Mouse (Mus musculus): ENCODE measurements around the gene Snx9. TPM values are rescaled to one million over a fixed set of nuclear protein-coding genes. Genes with fewer than 3 reads are reported as not detected.

The Snx9 gene
- polyA plus RNA-seq, 3 experiments from 2014 or later: 2.1 to 2.6 (median 2.6) TPM

GRCm38 (mm10) chr17:5934554-5935324 lies 93.6 kb downstream of the Snx9 start:
- peak; percentile 81 for ATAC-seq

GRCm38 (mm10) chr17:5935680-5936079 lies 94.6 kb downstream of the Snx9 start:
- ATAC-seq: no peak

DNA sequence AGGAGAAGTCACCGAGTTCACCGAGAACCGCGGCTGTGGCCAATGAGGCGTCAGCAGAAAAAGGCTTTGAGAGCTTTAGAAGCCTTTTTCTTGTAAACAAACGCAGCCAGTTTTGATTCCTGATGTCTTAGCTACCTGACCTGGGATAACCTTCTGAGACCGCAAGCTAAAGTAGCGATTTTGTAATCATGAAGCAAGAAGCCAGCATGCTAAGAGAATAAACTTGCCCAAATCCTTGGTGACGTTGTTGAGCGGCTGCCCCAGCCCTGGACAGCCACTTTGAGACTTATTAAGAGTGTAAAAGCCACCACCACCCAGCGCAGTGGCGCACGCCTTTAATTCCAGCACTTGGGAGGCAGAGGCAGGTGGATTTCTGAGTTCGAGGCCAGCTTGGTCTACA lies 95.1 kb downstream of the Snx9 start:
- no peak for ATAC-seq

GRCm38 (mm10) chr17:5937441-5937840 lies 96.3 kb downstream of the Snx9 start:
- ATAC-seq: no peak

DNA sequence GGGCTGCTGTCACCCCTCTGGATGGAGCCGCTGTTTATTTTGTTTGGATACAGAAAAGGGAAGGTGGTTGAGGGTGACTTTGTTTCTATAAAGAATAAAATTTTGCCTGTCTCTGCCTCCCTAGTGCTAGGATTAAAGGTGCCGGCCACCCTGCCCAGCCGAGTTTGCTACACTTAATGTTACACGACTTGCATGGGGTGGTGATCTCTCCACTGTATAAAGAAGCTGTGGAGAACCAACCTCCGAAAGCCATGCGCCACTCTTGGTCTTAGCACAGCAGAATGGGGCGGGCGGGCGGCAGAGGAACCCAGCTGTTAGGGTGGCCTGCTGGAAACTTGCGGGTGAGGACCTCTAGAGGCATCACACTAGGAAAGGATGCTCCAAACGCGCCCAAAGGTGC lies 98.7 kb downstream of the Snx9 start:
- no peak for ATAC-seq

DNA sequence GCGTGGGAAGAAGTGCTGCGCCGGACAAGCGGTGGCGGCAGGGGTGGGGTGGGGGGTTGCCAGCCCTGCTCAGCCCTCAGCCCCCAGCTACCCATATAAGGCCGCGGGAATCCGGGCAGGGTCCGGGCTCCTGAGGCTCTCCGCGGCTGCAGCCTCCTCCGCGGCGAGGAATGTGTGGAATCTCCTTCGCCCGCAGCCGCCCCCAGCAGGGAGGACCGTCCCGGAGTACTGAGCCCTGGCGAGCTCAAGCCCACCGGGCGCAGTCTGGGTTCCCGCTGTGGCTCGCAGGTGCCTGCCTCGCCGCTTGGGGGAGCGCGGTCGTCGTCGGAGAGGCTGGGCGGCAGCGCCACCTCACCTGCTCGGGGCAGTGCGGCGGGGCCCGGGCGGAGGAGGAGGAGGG lies 99.7 kb downstream of the Snx9 start:
- peak; percentile 84 for ATAC-seq

- peak; percentile 63 for ATAC-seq
These were observed 100.3 kb downstream of the Snx9 start, which contains the start of gene Synj2 for GRCm38 (mm10) chr17:5941230-5942043. Gene Synj2, plus strand, starts transcription at chr17:5941280.

DNA sequence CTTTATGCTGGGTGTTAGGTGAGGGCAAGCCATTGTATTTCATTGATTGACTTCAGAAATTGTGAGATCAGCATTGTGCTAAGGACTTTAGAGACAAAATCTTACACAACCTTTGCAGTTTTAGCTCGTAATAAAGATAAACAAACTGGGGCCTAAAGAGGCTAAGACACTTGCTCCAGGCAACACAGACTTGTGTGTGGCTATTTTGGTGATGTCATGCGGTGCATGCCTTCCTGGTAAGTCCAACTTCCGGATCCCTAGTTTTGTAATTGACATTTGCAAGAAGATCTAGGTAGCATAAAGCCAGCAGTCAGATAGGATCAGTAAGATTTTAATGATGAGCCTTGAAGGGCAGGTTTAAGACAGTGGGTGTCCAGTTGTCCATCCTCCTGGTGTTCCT lies 101.0 kb downstream of the Snx9 start:
- ATAC-seq: no peak

- no peak for ATAC-seq
These were observed 101.9 kb downstream of the Snx9 start for GRCm38 (mm10) chr17:5943053-5943452.

DNA sequence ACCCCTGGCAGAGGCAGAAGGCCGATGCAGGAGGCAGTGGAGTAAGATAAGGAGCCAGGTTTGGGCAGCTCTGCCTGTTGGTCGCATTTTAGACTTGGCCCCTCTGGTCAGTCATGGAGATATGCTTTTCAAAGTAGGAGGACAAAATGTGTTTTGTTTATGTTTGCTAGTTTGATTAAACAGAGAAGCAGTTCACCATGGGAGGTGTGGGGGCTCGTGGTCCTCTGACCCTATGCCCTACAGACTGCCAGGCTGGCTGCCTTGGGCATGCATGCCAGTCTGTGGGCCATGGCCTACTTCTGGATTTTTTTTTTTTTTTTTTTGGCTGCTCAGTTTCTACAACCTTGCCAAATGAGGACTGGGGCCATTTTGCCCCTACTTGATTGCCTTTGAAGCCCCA lies 105.9 kb downstream of the Snx9 start:
- ATAC-seq: no peak

- ATAC-seq: no peak
These were observed 111.3 kb downstream of the Snx9 start for GRCm38 (mm10) chr17:5952455-5952854.

DNA sequence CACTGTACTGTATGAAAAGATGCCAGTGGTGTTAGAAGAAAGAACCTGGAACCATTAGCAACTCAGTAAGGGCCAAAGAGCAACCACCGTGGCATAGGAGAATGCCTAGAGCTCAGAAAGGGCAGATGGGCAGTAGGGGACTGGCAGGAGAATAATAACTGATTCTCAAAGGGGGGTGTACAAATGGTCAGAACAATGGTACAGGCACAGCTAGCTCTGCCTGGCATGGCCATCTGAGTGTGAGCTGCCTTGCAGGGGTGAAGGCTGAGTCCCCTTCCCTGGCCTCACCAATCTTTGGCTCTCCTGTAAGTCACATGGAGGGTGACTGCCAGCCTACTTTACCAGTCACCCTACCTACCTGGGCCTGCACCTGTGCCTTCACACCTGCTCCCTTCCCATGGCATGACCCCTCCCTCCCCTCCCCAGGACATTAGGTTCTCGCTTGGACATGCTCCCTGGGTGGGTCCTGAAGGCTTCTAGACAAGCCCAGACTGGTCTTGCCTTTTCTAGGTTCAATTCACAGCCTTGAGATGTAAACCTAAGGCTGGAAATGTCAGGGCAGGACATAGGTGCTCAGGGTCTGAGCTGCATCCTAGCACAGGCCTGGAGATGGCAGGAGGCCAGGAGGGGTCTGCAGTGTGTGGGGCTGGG lies 115.3 kb downstream of the Snx9 start:
- no peak for ATAC-seq

DNA sequence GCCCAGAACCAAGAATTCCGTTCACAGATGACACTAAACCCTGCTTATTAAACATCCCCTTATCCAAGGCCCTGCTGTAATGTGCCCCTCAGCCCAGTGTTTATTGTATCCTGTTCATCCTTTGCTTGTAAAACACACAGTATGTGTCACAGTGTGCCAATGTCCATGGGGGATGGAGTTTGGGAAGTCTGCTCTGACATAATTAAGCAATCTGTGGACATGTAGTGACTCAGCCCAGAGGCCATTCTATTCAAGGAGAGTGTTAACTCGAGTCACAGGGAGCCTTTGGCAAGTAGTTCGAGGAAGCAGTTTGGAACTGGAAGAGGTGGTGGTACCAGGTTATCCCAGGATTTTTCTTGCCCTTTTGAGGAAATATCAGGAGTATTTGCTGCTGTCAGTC lies 116.0 kb downstream of the Snx9 start:
- no peak for ATAC-seq

GRCm38 (mm10) chr17:5958229-5958628 lies 117.1 kb downstream of the Snx9 start:
- no peak for ATAC-seq

- ATAC-seq: no peak
These were observed 117.5 kb downstream of the Snx9 start for GRCm38 (mm10) chr17:5958636-5959035.

DNA sequence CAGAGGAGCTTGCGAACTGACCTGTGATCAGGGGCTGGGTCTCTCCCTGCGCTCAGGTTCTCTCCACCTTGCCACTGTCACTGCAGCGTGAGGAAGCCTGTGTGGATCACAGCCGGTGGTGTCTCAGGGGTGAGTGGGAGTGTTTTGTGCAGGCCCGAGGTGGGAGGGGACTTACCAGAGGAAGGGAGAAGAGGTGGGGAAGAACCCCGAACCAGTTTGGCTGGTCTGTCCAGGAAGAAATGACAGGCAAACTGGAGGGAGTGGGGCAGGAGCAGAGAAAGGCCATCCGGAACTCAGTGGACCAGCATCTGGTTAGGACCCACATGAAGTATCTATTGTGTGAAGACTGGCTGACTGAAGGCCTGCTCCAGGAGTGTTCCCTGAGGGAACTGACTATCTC lies 118.0 kb downstream of the Snx9 start:
- ATAC-seq: no peak

DNA sequence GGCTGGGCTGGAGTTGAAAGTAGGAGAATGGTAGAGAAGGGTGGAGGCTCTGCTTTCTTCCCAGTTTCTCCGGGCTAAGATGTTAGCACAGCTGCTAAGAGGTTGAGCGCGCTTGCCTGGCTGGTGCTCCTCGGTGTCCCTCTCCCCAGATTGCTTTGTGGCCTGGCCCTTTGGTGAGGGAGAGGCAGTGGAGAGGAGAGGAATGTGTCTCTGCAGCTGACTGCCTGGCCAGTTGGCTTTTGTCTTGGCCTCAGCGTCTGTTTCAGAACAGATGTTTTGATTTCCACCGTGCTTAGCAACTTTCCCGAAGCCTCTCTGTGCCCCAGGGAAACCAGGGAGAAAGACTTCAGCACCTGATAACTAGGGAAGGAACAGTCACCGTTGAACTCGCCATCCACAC lies 118.7 kb downstream of the Snx9 start:
- ATAC-seq: no peak

DNA sequence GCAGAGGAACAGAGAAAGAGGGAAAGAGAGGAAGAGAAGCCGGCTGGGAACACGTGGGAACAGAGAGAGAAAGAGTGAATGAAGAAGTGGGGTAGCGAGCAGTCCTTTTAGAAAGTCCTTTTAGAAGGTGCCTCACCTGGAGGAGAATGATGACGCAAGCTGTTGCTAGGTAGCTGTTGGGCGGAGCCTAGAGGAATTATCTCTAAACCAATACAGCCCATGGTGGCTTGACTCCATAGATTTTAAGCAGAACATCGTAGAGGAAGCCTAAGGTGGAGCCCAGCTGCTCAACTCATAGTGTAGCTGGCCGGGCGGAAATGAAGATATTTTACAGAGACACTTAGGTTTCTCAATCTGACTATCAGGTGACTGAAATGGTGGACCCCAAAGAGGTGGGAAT lies 122.6 kb downstream of the Snx9 start:
- ATAC-seq: no peak

DNA sequence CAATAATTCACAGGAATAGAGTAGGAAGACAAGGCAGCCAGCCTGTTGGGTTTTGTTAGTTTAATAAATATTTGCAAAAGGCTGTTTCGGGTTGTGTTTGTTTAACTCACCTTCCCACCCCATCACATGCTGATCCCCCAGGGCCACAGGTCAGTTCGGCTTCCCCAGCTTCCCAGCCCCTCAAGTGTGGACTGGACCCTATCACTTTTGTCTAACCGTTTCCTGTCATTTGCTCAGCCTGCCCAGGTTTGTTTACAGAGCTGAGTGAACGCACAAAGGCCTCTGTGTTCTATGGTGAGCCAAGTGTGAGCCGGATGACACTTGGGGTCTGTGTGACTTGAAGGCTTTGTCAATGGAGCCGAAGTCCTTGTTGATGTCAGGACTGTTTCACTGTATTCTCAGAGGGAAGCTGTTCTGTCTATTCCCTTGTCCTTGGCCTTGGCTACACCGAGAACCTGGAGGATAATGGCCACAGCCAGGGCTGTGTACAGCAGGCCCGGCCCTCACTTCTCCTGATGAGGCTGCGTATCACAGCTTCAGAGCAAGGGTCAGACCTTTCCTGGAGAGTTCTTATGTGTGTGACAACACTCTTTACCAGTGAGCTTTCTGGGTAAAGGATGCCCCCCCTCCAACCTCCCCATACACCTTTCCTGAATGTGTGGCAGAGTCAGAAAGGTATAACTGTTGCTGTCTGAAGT lies 124.1 kb downstream of the Snx9 start:
- no peak for ATAC-seq

- ATAC-seq: no peak
These were observed 125.6 kb downstream of the Snx9 start for GRCm38 (mm10) chr17:5966706-5967105.

- no peak for ATAC-seq
These were observed 127.4 kb downstream of the Snx9 start for GRCm38 (mm10) chr17:5968562-5968961.

- ATAC-seq: no peak
These were observed 128.1 kb downstream of the Snx9 start for GRCm38 (mm10) chr17:5969246-5969645.

- no peak for ATAC-seq
These were observed 129.2 kb downstream of the Snx9 start for GRCm38 (mm10) chr17:5970298-5970821.
